Mouse (Mus musculus): ENCODE results near the gene Stac2. TPM values are rescaled to one million over a fixed set of nuclear protein-coding genes. Genes with fewer than 3 reads are reported as not detected.

The Stac2 gene
- polyA plus RNA-seq, 1 experiment from 2014 or later, result 2.1 TPM

DNA sequence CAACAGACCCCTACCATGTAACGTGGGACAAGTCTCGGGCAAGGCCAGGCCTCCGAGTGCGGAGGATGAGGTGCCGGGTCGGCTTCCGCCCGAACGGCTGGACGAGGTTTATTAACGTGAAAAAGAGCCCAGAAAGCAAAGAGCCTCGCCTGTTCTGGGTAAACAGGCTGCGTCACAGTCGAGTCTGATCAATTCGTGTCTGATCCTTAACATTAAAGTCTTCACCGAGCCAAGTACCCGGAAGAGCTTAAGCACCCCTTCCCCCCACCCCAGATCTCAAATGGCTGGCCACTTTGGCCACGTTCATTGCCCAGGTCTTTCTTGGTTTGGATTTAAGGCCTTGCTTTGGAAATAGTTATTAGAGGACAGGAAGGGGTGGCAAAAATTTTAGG is 26.0 kb downstream of the Stac2 start:
- no peaks in the 10 kb centered on the region for H3K9me3 ChIP-seq (replicated peaks)
- WGBS, result under 1% methylated on average over 18 of the region's 18 CpGs
- H3K9ac ChIP-seq, result peak overlapping the region; percentile 99
- peaks cover 24% of the 10 kb centered on the region for H3K4me1 ChIP-seq
- peak; percentile 7; the same call in 1 of the 2 replicates for ATAC-seq (ENCODE audit: low FRiP score)
- H3K27ac ChIP-seq, result peak overlapping the region; percentile 91
- peak overlapping the region; percentile 93 for H3K4me2 ChIP-seq (replicated peaks)
- H3K27me3 ChIP-seq, result no peaks in the 10 kb centered on the region
- peak overlapping the region; percentile 100 for H3K4me3 ChIP-seq
- peaks cover 33% of the 10 kb centered on the region for H3K36me3 ChIP-seq

DNA sequence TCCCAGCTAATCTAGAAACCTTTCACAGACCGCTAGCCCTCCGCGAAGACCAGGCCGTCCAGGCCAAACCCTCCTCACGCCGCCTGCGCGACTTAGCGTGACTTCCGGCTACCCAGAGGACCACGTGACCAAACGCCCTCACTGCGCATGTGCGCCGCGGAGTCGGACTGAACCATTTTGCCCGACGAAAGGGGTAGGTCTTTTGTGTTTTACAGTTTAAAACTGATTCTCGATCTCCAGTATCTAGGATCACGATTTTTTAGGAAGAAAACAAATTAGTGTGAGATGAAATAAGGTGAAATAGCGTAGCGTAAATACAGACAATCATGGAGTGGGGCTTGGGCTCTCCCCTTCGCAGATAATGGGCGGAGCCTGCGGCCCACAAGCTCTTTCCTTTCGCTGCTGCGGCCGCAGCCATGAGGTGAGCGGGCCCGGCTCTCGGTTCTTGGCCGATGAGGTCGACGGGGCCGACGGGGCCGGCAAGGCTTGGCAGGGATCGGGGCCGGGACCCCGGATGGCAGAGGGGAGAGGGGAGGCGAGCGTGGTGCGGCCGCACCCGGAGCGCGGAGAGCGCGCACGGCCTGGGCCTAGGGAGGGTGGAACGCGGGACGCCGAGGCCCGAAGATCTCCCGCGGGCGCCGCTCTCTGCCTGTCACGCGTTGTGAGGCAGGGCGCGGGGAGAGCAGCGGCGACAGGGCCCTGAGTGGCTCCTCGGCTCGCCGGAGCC is 26.5 kb downstream of the Stac2 start, which contains the start of gene Rpl19:
Gene Rpl19, plus strand, starts transcription at position 141 of the 727 bp plus-strand sequence.
- ATAC-seq (ENCODE audit: low FRiP score), result peak; percentile 55
- H3K27ac ChIP-seq, result peak within 1 kb of the TSS; percentile 91
- peak within 1 kb of the TSS; percentile 93 for H3K4me2 ChIP-seq (replicated peaks)
- H3K4me3 ChIP-seq, result peak within 1 kb of the TSS; percentile 100
- peak within 1 kb of the TSS; percentile 99 for H3K9ac ChIP-seq
- peaks cover 33% of the 10 kb centered on the region for H3K36me3 ChIP-seq
- no peaks in the 10 kb centered on the region for H3K9me3 ChIP-seq (replicated peaks)
- under 1% methylated on average over 65 of the region's 69 CpGs for WGBS
- peaks cover 25% of the 10 kb centered on the region for H3K4me1 ChIP-seq
- H3K27me3 ChIP-seq, result no peaks in the 10 kb centered on the region

- H3K27ac ChIP-seq, result peak overlapping the region; percentile 91
- ATAC-seq (ENCODE audit: low FRiP score), result no peak
- H3K4me1 ChIP-seq, result peaks cover 31% of the 10 kb centered on the region
- no peaks in the 10 kb centered on the region for H3K27me3 ChIP-seq
- H3K4me2 ChIP-seq (replicated peaks), result peak overlapping the region; percentile 93
- 6% methylated on average over 15 of the region's 15 CpGs for WGBS
- peak overlapping the region; percentile 100 for H3K4me3 ChIP-seq
- H3K9ac ChIP-seq, result peak overlapping the region; percentile 99
- no peaks in the 10 kb centered on the region for H3K9me3 ChIP-seq (replicated peaks)
- peaks cover 31% of the 10 kb centered on the region for H3K36me3 ChIP-seq
Measured at GRCm38 (mm10) chr11:98026248-98026569, 27.1 kb downstream of the Stac2 start.

- peaks cover 46% of the 10 kb centered on the region for H3K4me1 ChIP-seq
- no peak overlapping the region for H3K9ac ChIP-seq
- H3K4me2 ChIP-seq (replicated peaks), result no peak overlapping the region
- no peaks in the 10 kb centered on the region for H3K27me3 ChIP-seq
- no peak overlapping the region for H3K4me3 ChIP-seq
- WGBS, result 89% methylated on average over 3 of the region's 3 CpGs
- peaks cover 14% of the 10 kb centered on the region for H3K36me3 ChIP-seq
- no peak overlapping the region for H3K27ac ChIP-seq
- no peak for ATAC-seq (ENCODE audit: low FRiP score)
- no peaks in the 10 kb centered on the region for H3K9me3 ChIP-seq (replicated peaks)
Measured at GRCm38 (mm10) chr11:98024516-98024915, 28.7 kb downstream of the Stac2 start.

- no peaks in the 10 kb centered on the region for H3K9me3 ChIP-seq (replicated peaks)
- no peaks in the 10 kb centered on the region for H3K27me3 ChIP-seq
- ATAC-seq (ENCODE audit: low FRiP score), result peak; percentile 49
- H3K9ac ChIP-seq, result peak within 1 kb of the TSS; percentile 76
- H3K27ac ChIP-seq, result peak within 1 kb of the TSS; percentile 91
- 1% methylated on average over 42 of the region's 52 CpGs for WGBS
- H3K4me1 ChIP-seq, result peaks cover 55% of the 10 kb centered on the region
- H3K36me3 ChIP-seq, result peaks cover 6% of the 10 kb centered on the region; the same call in 1 of the 2 replicates
- peak within 1 kb of the TSS; percentile 78 for H3K4me2 ChIP-seq (replicated peaks)
- peak within 1 kb of the TSS; percentile 56 for H3K4me3 ChIP-seq
Measured at GRCm38 (mm10) chr11:98022555-98023371, 30.5 kb downstream of the Stac2 start, which contains the start of gene Cacnb1. Cacnb1 (minus strand) TSS chr11:98023034.

DNA sequence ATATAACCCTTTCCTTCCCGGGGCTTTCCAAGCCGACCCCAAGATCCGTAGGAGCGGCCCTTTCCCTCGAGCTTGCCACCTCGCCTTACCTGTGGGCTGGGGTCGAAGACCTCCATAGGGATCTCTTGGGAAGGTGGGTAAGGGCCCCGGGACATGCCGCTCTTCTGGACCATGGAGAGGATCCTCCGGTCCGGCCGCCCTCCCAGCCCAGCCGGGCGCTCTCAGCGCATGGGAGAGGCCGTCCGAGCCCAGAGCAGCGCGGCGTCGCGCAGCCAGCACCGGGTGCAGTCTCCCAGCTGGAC is 31.1 kb downstream of the Stac2 start:
- Histone ChIP-seq H3K4me3 (peak overlapping the region; percentile 56), H3K9ac (peak overlapping the region; percentile 76), H3K36me3 (peaks cover 11% of the 10 kb centered on the region), H3K9me3 (replicated peaks) (no peaks in the 10 kb centered on the region), H3K4me2 (replicated peaks) (peak overlapping the region; percentile 78), H3K4me1 (peaks cover 53% of the 10 kb centered on the region), H3K27me3 (no peaks in the 10 kb centered on the region), H3K27ac (peak overlapping the region; percentile 91)
- under 1% methylated on average over 20 of the region's 23 CpGs for WGBS
- peak; percentile 46 for ATAC-seq (ENCODE audit: low FRiP score)

- Histone ChIP-seq H3K27ac (peak overlapping the region; percentile 91), H3K9ac (peak overlapping the region; percentile 76), H3K4me1 (peaks cover 53% of the 10 kb centered on the region), H3K27me3 (no peaks in the 10 kb centered on the region), H3K9me3 (replicated peaks) (no peaks in the 10 kb centered on the region), H3K4me3 (peak overlapping the region; percentile 56), H3K4me2 (replicated peaks) (peak overlapping the region; percentile 78), H3K36me3 (peaks cover 16% of the 10 kb centered on the region)
- ATAC-seq (ENCODE audit: low FRiP score), result peak; percentile 26
- 5% methylated on average over 31 of the region's 34 CpGs for WGBS
Measured at GRCm38 (mm10) chr11:98021565-98022252, 31.6 kb downstream of the Stac2 start.

DNA sequence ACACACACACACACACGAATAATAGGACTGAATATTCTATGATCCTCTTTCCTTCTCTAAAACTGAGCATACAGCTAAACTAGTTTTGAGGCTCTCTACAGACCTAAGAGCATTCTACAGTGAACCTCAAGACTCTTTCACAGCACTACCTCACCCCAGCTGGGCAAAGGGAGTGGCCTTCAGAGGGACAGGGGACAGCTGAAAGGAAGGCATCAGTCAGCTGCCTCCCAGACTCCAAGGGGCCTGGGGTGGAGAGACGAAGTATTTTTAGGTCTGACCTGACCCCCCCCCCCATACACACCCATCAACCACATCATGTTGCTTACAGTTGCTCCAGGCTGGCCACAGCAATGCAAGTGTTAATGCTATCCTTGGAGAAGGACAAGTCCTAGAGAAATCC is 32.1 kb downstream of the Stac2 start:
- no peaks in the 10 kb centered on the region for H3K27me3 ChIP-seq
- peak overlapping the region; percentile 78 for H3K4me2 ChIP-seq (replicated peaks)
- no peaks in the 10 kb centered on the region for H3K9me3 ChIP-seq (replicated peaks)
- no peak for ATAC-seq (ENCODE audit: low FRiP score)
- peak overlapping the region; percentile 56 for H3K4me3 ChIP-seq
- peak overlapping the region; percentile 76 for H3K9ac ChIP-seq
- H3K27ac ChIP-seq, result 0 out of 2 replicates have a peak overlapping the region, but pooled peaks have one; percentile 91
- peaks cover 22% of the 10 kb centered on the region for H3K36me3 ChIP-seq
- H3K4me1 ChIP-seq, result peaks cover 53% of the 10 kb centered on the region
- 45% methylated on average over 2 of the region's 2 CpGs for WGBS

- Histone ChIP-seq H3K27ac (peak overlapping the region; percentile 83; the same call in 1 of the 2 replicates), H3K4me2 (replicated peaks) (peak overlapping the region; percentile 78), H3K4me3 (peak overlapping the region; percentile 56), H3K9ac (peak overlapping the region; percentile 76; the same call in 1 of the 2 replicates), H3K9me3 (replicated peaks) (no peaks in the 10 kb centered on the region), H3K4me1 (peaks cover 49% of the 10 kb centered on the region), H3K27me3 (no peaks in the 10 kb centered on the region), H3K36me3 (peaks cover 26% of the 10 kb centered on the region)
- no peak for ATAC-seq (ENCODE audit: low FRiP score)
- 60% methylated on average over 1 of the region's 1 CpGs for WGBS
Measured at GRCm38 (mm10) chr11:98020710-98021109, 32.6 kb downstream of the Stac2 start.

DNA sequence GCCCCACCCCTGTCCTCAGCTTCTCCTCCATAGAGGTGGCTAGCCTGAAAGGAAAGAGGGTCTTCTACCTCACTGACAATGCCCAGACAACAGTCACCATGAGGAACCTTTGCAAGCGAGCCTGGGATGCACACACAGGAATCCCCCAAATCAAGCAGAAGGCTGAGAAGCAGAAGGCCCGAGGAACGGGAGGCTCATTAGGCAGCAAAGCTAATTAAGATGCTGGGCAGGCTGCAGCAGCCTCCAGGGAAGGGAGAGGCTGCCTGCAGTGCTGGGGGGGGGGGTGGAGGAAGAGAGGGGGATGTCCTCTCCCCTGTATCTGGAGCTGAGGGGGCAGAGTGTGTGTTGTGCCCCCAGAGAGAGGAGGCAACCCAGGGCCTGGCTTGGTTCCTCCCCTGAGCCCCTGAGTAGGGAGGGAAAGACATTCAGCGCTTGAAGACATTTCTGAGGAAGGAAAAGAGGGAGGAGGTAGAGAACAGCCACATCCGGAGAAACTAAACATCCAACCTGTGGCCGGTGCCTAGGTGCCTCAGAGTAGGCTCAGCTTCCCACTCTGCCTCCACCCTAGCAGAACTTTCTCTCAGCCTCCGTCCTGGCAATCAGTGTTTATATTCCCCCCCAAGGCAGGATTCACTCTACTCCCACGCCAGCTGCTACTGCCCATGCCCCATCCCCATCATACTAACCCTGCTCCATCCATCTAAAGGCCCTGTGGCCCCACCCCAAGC is 33.2 kb downstream of the Stac2 start:
- peak; percentile 27; the same call in 1 of the 2 replicates for ATAC-seq (ENCODE audit: low FRiP score)
- peak overlapping the region; percentile 83 for H3K27ac ChIP-seq
- H3K4me3 ChIP-seq, result peak overlapping the region; percentile 56
- H3K4me1 ChIP-seq, result peaks cover 45% of the 10 kb centered on the region
- WGBS, result 22% methylated on average over 8 of the region's 8 CpGs
- H3K9ac ChIP-seq, result peak overlapping the region; percentile 53
- H3K27me3 ChIP-seq, result no peaks in the 10 kb centered on the region
- H3K4me2 ChIP-seq (replicated peaks), result peak overlapping the region; percentile 78
- peaks cover 32% of the 10 kb centered on the region for H3K36me3 ChIP-seq
- no peaks in the 10 kb centered on the region for H3K9me3 ChIP-seq (replicated peaks)

- no peak for ATAC-seq (ENCODE audit: low FRiP score)
- Histone ChIP-seq H3K36me3 (peaks cover 40% of the 10 kb centered on the region), H3K9ac (peak overlapping the region; percentile 53), H3K4me2 (replicated peaks) (peak overlapping the region; percentile 78), H3K4me1 (peaks cover 45% of the 10 kb centered on the region), H3K27me3 (no peaks in the 10 kb centered on the region), H3K9me3 (replicated peaks) (no peaks in the 10 kb centered on the region), H3K4me3 (0 out of 2 replicates have a peak overlapping the region, but pooled peaks have one; percentile 2), H3K27ac (peak overlapping the region; percentile 83)
- WGBS, result 21% methylated on average over 10 of the region's 10 CpGs
Measured at GRCm38 (mm10) chr11:98018858-98019641, 34.2 kb downstream of the Stac2 start.
